18 mouse cellular contexts compared by ENCODE assay signal in genomic region chr16:90333876-90334825, GRCm38 (mm10). TPM values are rescaled to one million over a fixed set of nuclear protein-coding genes. Genes with fewer than 3 reads are reported as not detected.
DNase-seq lines count a peak whose midpoint lies in the region; ATAC-seq and TF ChIP-seq lines count a peak whose summit lies in the region.
"Had no signal": no experiment of that assay in that cellular context is flagged by ENCODE, and none has a peak within 500 bp of the region (broad histone marks: within the 10 kb centered on the region; RNA-seq: fewer than 3 reads in every experiment).

No protein-coding gene starts in this region.

- H3K4me2 ChIP-seq in heart, embryonic 12.5 days = peak overlapping the region; percentile 35
- H3K4me2 ChIP-seq in intestine, postnatal 0 days (replicated peaks; ENCODE audit: low read depth) = no peak overlapping the region
- H3K4me2 ChIP-seq: hindbrain, embryonic 12.5 days; limb, embryonic 15.5 days; lung, embryonic 15.5 days; neural tube, embryonic 15.5 days had no signal

- 0 out of 2 replicates have a peak, but pooled peaks cover under 1% of the 10 kb centered on the region for H3K36me3 ChIP-seq in heart, embryonic 12.5 days
- no peaks in the 10 kb centered on the region for H3K36me3 ChIP-seq in testis, adult 2 months (ENCODE audit: control insufficient read depth, insufficient read depth, low read length)
- H3K36me3 ChIP-seq in splenic B cell, adult 2 months (ENCODE audit: control insufficient read depth, insufficient read depth, low read length, poor library complexity, severe bottlenecking) = no peaks in the 10 kb centered on the region
- no peaks in the 10 kb centered on the region for H3K36me3 ChIP-seq in intestine, postnatal 0 days (ENCODE audit: control insufficient read depth, insufficient read depth)
- H3K36me3 ChIP-seq: hindbrain, embryonic 12.5 days; limb, embryonic 15.5 days; neural tube, embryonic 15.5 days had no signal

- no peaks in the 10 kb centered on the region for H3K27me3 ChIP-seq in heart, embryonic 12.5 days (replicated peaks)
- no peaks in the 10 kb centered on the region for H3K27me3 ChIP-seq in testis, adult 2 months (ENCODE audit: control insufficient read depth, insufficient read depth, low read length)
- no peaks in the 10 kb centered on the region; the same call in 1 of the 2 replicates for H3K27me3 ChIP-seq in splenic B cell, adult 2 months (ENCODE audit: control insufficient read depth, insufficient read depth, low read length, poor library complexity, severe bottlenecking)
- H3K27me3 ChIP-seq in intestine, postnatal 0 days (replicated peaks; ENCODE audit: control insufficient read depth, insufficient read depth, low read length) = no peaks in the 10 kb centered on the region
- H3K27me3 ChIP-seq: hindbrain, embryonic 12.5 days; limb, embryonic 15.5 days; lung, embryonic 15.5 days; neural tube, embryonic 15.5 days had no signal

- H3K4me1 ChIP-seq in heart, embryonic 12.5 days (replicated peaks) = 0 out of 2 replicates have a peak, but pooled peaks cover 4% of the 10 kb centered on the region
- peaks cover 32% of the 10 kb centered on the region for H3K4me1 ChIP-seq in testis, adult 2 months (ENCODE audit: control insufficient read depth, insufficient read depth, low read length)
- no peaks in the 10 kb centered on the region for H3K4me1 ChIP-seq in intestine, postnatal 0 days (replicated peaks; ENCODE audit: control insufficient read depth, insufficient read depth, low read length)
- H3K4me1 ChIP-seq: hindbrain, embryonic 12.5 days; neural tube, embryonic 15.5 days had no signal

- no peaks in the 10 kb centered on the region for H3K9me3 ChIP-seq in heart, embryonic 12.5 days (replicated peaks)
- H3K9me3 ChIP-seq in intestine, postnatal 0 days (ENCODE audit: control insufficient read depth) = no peaks in the 10 kb centered on the region
- H3K9me3 ChIP-seq: hindbrain, embryonic 12.5 days; limb, embryonic 15.5 days; lung, embryonic 15.5 days; neural tube, embryonic 15.5 days had no signal

- TF ChIP-seq POLR2A in testis, adult 2 months (IDR thresholded peaks at IDR 0.05; ENCODE audit: control insufficient read depth, low read depth, low read length) = no peak

- no peak overlapping the region for H3K9ac ChIP-seq in heart, embryonic 12.5 days
- H3K9ac ChIP-seq in intestine, postnatal 0 days (ENCODE audit: low read depth, low read length) = no peak overlapping the region
- H3K9ac ChIP-seq: hindbrain, embryonic 12.5 days; limb, embryonic 15.5 days; lung, embryonic 15.5 days; neural tube, embryonic 15.5 days had no signal

- 50% methylated on average over 21 of the region's 22 CpGs for WGBS in heart, embryonic 12.5 days
- 62% methylated on average over 22 of the region's 22 CpGs for WGBS in intestine, postnatal 0 days

- no peak for TF ChIP-seq CTCF in testis, adult 2 months (IDR thresholded peaks at IDR 0.05; ENCODE audit: control insufficient read depth, insufficient read depth, insufficient replicate concordance, low read depth, low read length)
- no peak for TF ChIP-seq CTCF in intestine, postnatal 0 days (IDR thresholded peaks at IDR 0.05; ENCODE audit: low read depth)

- no peak for DNase-seq in heart, postnatal 25 days (ENCODE audit: low spot score)
- DNase-seq in testis, postnatal 10 days (ENCODE audit: low spot score) = no peak
- peak; percentile 11 for DNase-seq in splenic B cell, adult 2 months (ENCODE audit: low read depth, low spot score)
- DNase-seq in yolk sac, embryonic 10.5 days (ENCODE audit: low spot score) = no peak
- DNase-seq: adrenal gland, postnatal 25 days; cerebellum, adult 9-11 months; gastrocnemius, postnatal 36 days; kidney, postnatal 36 days had no signal

- no peak overlapping the region for H3K27ac ChIP-seq in heart, embryonic 12.5 days (ENCODE audit: poor library complexity, severe bottlenecking)
- no peak overlapping the region for H3K27ac ChIP-seq in testis, adult 2 months (ENCODE audit: control insufficient read depth, insufficient read depth, low read depth, low read length)
- no peak overlapping the region for H3K27ac ChIP-seq in intestine, postnatal 0 days (ENCODE audit: low read depth, low read length)
- H3K27ac ChIP-seq: hindbrain, embryonic 12.5 days; limb, embryonic 15.5 days; lung, embryonic 15.5 days; neural tube, embryonic 15.5 days; stomach, postnatal 0 days had no signal

- no peak overlapping the region for H3K4me3 ChIP-seq in heart, embryonic 12.5 days
- H3K4me3 ChIP-seq in testis, adult 2 months (ENCODE audit: control insufficient read depth, low read depth, low read length) = peak overlapping the region; percentile 25
- H3K4me3 ChIP-seq in intestine, postnatal 0 days (ENCODE audit: low read depth, low read length) = no peak overlapping the region
- H3K4me3 ChIP-seq: hindbrain, embryonic 12.5 days; limb, embryonic 15.5 days; lung, embryonic 15.5 days; neural tube, embryonic 15.5 days had no signal

- no peak for ATAC-seq in heart, embryonic 12.5 days (ENCODE audit: insufficient number of reproducible peaks, low FRiP score)
- peak; percentile 30 to 46; a peak in 3 of 4 replicates for ATAC-seq in hematopoietic stem cell, adult 5-6 weeks (replicated peaks in 1 of 2; ENCODE audit: insufficient read depth in 1 of 2, low FRiP score in 2 of 2, low TSS enrichment in 1 of 2, low read depth in 1 of 2, poor library complexity in 2 of 2, severe bottlenecking in 2 of 2)
- ATAC-seq in intestine, postnatal 0 days = no peak
- ATAC-seq: intestine, embryonic 16.5 days had no signal

- intact Hi-C loops in heart, postnatal 25 days (cut with DNase I) = no loop called here

RNA-seq across cellular contexts. Expression of gene Scaf4, which starts 49.8 kb away (rescaled TPM):
- 27.3 and 29.7 TPM in 2 replicates for polyA plus RNA-seq in heart, embryonic 12.5 days (2016; fragmentation: Nextera tagmentation; extraction: Ambion mirVana)
- total RNA-seq in heart, postnatal 25 days (2021) = 10 to 100 TPM; 17.5 to 21.8 TPM
- polyA plus RNA-seq in testis, adult 2 months (2012; rRNA removed) = 67.0 and 71.2 TPM in 2 replicates
- total RNA-seq in hematopoietic stem cell, adult 5-6 weeks (2017) = 14.4 and 26.1 TPM in 2 replicates
- 9.3 and 11.9 TPM in 2 replicates for polyA plus RNA-seq in intestine, postnatal 0 days (2015; fragmentation: Nextera tagmentation; extraction: Ambion mirVana)

RNA-seq across cellular contexts. Expression of gene Hunk, which starts 51.7 kb away (rescaled TPM):
- polyA plus RNA-seq in heart, embryonic 12.5 days (2016; fragmentation: Nextera tagmentation; extraction: Ambion mirVana) = 19.3 and 22.4 TPM in 2 replicates
- 1 to 10 TPM in 1 of 2 experiments, under 1 TPM in 1; 0.50 to 1.1 TPM for total RNA-seq in heart, postnatal 25 days (2021)
- polyA plus RNA-seq in testis, adult 2 months (2012; rRNA removed) = 5.0 and 5.7 TPM in 2 replicates
- total RNA-seq in hematopoietic stem cell, adult 5-6 weeks (2017) = not detected in 2 replicates
- polyA plus RNA-seq in intestine, postnatal 0 days (2015; fragmentation: Nextera tagmentation; extraction: Ambion mirVana) = 1.9 and 2.0 TPM in 2 replicates

Comparison
In these comparisons a context has a peak if more than half of its experiments do, and no peak if none do; other contexts are left out.
1. ATAC-seq: peak in hematopoietic stem cell, adult 5-6 weeks (2 of 2); none in heart, embryonic 12.5 days (single experiment) and intestine, postnatal 0 days (single experiment).